Mouse (Mus musculus) liver, embryonic 14.5 days (tissue): ENCODE measurements around the gene Zfp958.

Experiments
- CTCF ChIP-seq: IDR thresholded peaks from 2 replicates; pipeline ENCODE4 v1.5.1; 2016; ENCODE audit warnings: antibody characterized with exemption, low read depth, control low read depth
- EP300 ChIP-seq: IDR thresholded peaks from 2 replicates; pipeline ENCODE4 v1.6.1; 2016; ENCODE audit warnings: antibody characterized with exemption, low read depth

DNA sequence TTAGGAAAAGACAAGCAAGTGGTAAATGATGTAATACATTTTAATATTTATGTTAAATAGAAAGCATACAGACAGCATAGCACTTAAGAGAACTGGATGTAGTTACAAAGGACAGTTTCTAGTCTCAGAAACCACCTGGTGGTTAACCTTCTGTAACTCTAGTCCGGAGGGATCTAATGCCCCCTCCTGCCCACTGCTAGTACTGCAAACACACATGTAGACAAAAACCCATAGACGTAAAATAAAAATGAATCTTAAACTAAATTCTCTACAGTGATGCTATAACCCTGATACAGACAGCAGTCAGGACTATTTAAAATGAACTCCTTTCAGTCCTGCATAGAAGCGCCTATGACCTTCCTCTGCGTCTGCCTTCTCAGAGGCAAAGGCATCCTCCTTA, 24.1 kb downstream of the Zfp958 start:
- TF ChIP-seq CTCF (no peak), EP300 (no peak)
